Mouse (Mus musculus): ENCODE measurements around the gene Sox6.

GRCm38 (mm10) chr7:115462276-115462675 is 576.3 kb downstream of the Sox6 start:
- TF ChIP-seq EP300 (IDR thresholded peaks at IDR 0.05; ENCODE audit: insufficient read depth, low read depth, low read length) = no peak
- TF ChIP-seq CTCF (IDR thresholded peaks at IDR 0.05) = no peak
- no peak for TF ChIP-seq POLR2A (IDR thresholded peaks at IDR 0.05; ENCODE audit: insufficient read depth, low read depth, low read length)
